Mouse (Mus musculus) embryo, embryonic 10 days (tissue): ENCODE measurements around the gene Gm3286.
"Not testable (repeated sequence)": the region's sequence is repeated elsewhere in the genome, so short reads cannot be mapped to it uniquely, and the experiment has no call there.

Experiments used
- DNase-seq: peaks from one replicate; pipeline ENCODE4 v3.0.0-alpha.2; 2015; ENCODE audit warnings: low spot score

Gene Gm3286

GRCm38 (mm10) chr5:95510458-95510857 lies at the start of gene Gm3286:
TSS of gene Gm3286 (plus strand) at chr5:95510758.
- DNase-seq = not testable (repeated sequence)
